Comparison of ENCODE assay signal across 10 mouse cellular contexts in the genomic region with DNA sequence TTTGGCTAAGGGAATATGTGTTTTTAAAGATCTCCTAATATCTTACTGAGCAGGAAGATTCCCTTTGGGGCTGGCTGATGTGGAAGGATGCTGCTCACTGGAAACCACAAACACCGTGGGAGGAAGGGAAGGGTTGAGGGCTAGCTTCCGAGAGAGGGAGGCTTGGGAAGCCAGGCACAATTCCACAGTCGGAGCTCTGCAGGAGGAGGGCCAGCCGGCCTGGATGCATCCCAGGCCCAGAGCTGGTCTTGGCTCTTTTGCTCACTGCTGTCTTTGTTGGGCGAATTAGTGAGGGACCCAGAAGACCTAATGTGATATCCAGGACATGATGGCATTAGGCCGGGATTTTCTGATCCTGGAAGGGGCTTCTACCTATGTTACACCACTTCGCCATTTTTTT. TPM values are rescaled to one million over a fixed set of nuclear protein-coding genes. Genes with fewer than 3 reads are reported as not detected.
A peak's percentile ranks its signal among the peaks of the same experiment; 100 is the strongest.
DNase-seq lines count a peak whose midpoint lies in the region; ATAC-seq and TF ChIP-seq lines count a peak whose summit lies in the region.
"Had no signal": no experiment of that assay in that cellular context is flagged by ENCODE, and none has a peak within 500 bp of the region (broad histone marks: within the 10 kb centered on the region; RNA-seq: fewer than 3 reads in every experiment).

No protein-coding gene starts in this region.

- H3K27me3 ChIP-seq in midbrain, postnatal 0 days (ENCODE audit: insufficient read depth, low read length) = no peaks in the 10 kb centered on the region
- no peaks in the 10 kb centered on the region for H3K27me3 ChIP-seq in midbrain, embryonic 15.5 days (replicated peaks)
- no peaks in the 10 kb centered on the region for H3K27me3 ChIP-seq in liver, embryonic 16.5 days (ENCODE audit: control insufficient read depth, insufficient read depth, low read depth, low read length)
- H3K27me3 ChIP-seq: heart, embryonic 13.5 days had no signal

- H3K36me3 ChIP-seq in midbrain, postnatal 0 days (ENCODE audit: insufficient read depth, low read length) = no peaks in the 10 kb centered on the region
- no peaks in the 10 kb centered on the region for H3K36me3 ChIP-seq in midbrain, embryonic 15.5 days (replicated peaks)
- no peaks in the 10 kb centered on the region for H3K36me3 ChIP-seq in liver, embryonic 16.5 days (ENCODE audit: control insufficient read depth, insufficient read depth)
- H3K36me3 ChIP-seq: heart, embryonic 13.5 days had no signal

- no peak overlapping the region for H3K4me3 ChIP-seq in midbrain, postnatal 0 days (ENCODE audit: low read depth, low read length)
- H3K4me3 ChIP-seq in midbrain, embryonic 15.5 days = no peak overlapping the region
- H3K4me3 ChIP-seq in liver, embryonic 16.5 days (ENCODE audit: low read depth, low read length) = peak overlapping the region; percentile 51; the same call in 1 of the 2 replicates
- H3K4me3 ChIP-seq: heart, embryonic 13.5 days had no signal

- peak; percentile 41 for ATAC-seq in frontal cortex, adult (ENCODE audit: low TSS enrichment)
- no peak; the same call in 1 of the 2 replicates for ATAC-seq in midbrain, postnatal 0 days (ENCODE audit: low FRiP score)
- no peak for ATAC-seq in midbrain, embryonic 15.5 days (replicated peaks)
- no peak for ATAC-seq in liver, embryonic 16.5 days (ENCODE audit: low read depth)

- intact Hi-C loops in gastrocnemius, postnatal 36 days (cut with DNase I) = no loop called here

- H3K9ac ChIP-seq in midbrain, postnatal 0 days (replicated peaks; ENCODE audit: low read length, poor library complexity, severe bottlenecking) = no peak overlapping the region
- H3K9ac ChIP-seq in midbrain, embryonic 15.5 days = no peak overlapping the region
- peak overlapping the region; percentile 67 for H3K9ac ChIP-seq in liver, embryonic 16.5 days (ENCODE audit: low read depth, low read length)
- H3K9ac ChIP-seq: heart, embryonic 13.5 days had no signal

- 69% methylated on average over 7 of the region's 7 CpGs for WGBS in midbrain, postnatal 0 days
- WGBS in midbrain, embryonic 15.5 days = 62% methylated on average over 7 of the region's 7 CpGs
- WGBS in liver, embryonic 16.5 days (ENCODE audit: insufficient replicate concordance) = 71% methylated on average over 7 of the region's 7 CpGs

- H3K4me2 ChIP-seq in midbrain, postnatal 0 days (ENCODE audit: low read depth, low read length, poor library complexity, severe bottlenecking) = no peak overlapping the region
- no peak overlapping the region for H3K4me2 ChIP-seq in midbrain, embryonic 15.5 days
- H3K4me2 ChIP-seq in liver, embryonic 16.5 days (ENCODE audit: low read depth, low read length) = peak overlapping the region; percentile 72

- no peak for TF ChIP-seq CTCF in midbrain, postnatal 0 days (IDR thresholded peaks at IDR 0.05)

- 0 out of 2 replicates have a peak overlapping the region, but pooled peaks have one; percentile 18 for H3K27ac ChIP-seq in midbrain, postnatal 0 days (ENCODE audit: low read depth, low read length)
- no peak overlapping the region for H3K27ac ChIP-seq in midbrain, embryonic 15.5 days
- peak overlapping the region; percentile 99 for H3K27ac ChIP-seq in liver, embryonic 16.5 days (ENCODE audit: low read length)
- H3K27ac ChIP-seq: heart, embryonic 13.5 days had no signal

- DNase-seq in frontal cortex, postnatal 36 days (ENCODE audit: low spot score in 2 of 2) = no peak
- peak; percentile 35 for DNase-seq in midbrain, postnatal 0 days (ENCODE audit: low spot score)
- peak; percentile 55 to 59 for DNase-seq in gastrocnemius, postnatal 36 days
- DNase-seq in MN1 (ENCODE audit: low spot score) = no peak
- no peak for DNase-seq in adrenal gland, postnatal 14 days
- DNase-seq: kidney, adult 9 months had no signal

- no peaks in the 10 kb centered on the region for H3K9me3 ChIP-seq in midbrain, postnatal 0 days (ENCODE audit: low read length)
- no peaks in the 10 kb centered on the region for H3K9me3 ChIP-seq in midbrain, embryonic 15.5 days
- no peaks in the 10 kb centered on the region for H3K9me3 ChIP-seq in liver, embryonic 16.5 days (replicated peaks; ENCODE audit: control insufficient read depth, low read length)
- H3K9me3 ChIP-seq: heart, embryonic 13.5 days had no signal

- H3K4me1 ChIP-seq in midbrain, postnatal 0 days (ENCODE audit: insufficient read depth, low read length) = 0 out of 2 replicates have a peak, but pooled peaks cover 7% of the 10 kb centered on the region
- H3K4me1 ChIP-seq in midbrain, embryonic 15.5 days = peaks cover 37% of the 10 kb centered on the region
- peaks cover 63% of the 10 kb centered on the region for H3K4me1 ChIP-seq in liver, embryonic 16.5 days (ENCODE audit: control insufficient read depth, low read depth, low read length)

RNA-seq across cellular contexts. Expression of a gene that starts 6.9 kb away (rescaled TPM):
- total RNA-seq in midbrain, postnatal 0 days (2014; rRNA removed) = 77.6 and 84.2 TPM in 2 replicates
- polyA plus RNA-seq in midbrain, postnatal 0 days (2015; fragmentation: Nextera tagmentation; extraction: Ambion mirVana) = 65.6 and 73.6 TPM in 2 replicates
- polyA plus RNA-seq in midbrain, embryonic 15.5 days (2015; fragmentation: Nextera tagmentation; extraction: Ambion mirVana) = 49.0 and 50.7 TPM in 2 replicates
- total RNA-seq in gastrocnemius, postnatal 36 days (2021) = 100 to 1,000 TPM; 103 to 399 TPM
- 85.1 and 89.1 TPM in 2 replicates for polyA plus RNA-seq in liver, embryonic 16.5 days (2015; fragmentation: Nextera tagmentation; extraction: Ambion mirVana)
- total RNA-seq in adrenal gland, postnatal 14 days (2021) = 21.8 and 25.1 TPM in 2 replicates

Comparison
In these comparisons a context has a peak if more than half of its experiments do, and no peak if none do; other contexts are left out.
1. DNase-seq: peak in midbrain, postnatal 0 days (single experiment) and gastrocnemius, postnatal 36 days (2 of 2); none in frontal cortex, postnatal 36 days (0 of 2), MN1 (single experiment) and adrenal gland, postnatal 14 days (single experiment).